Mouse (Mus musculus): ENCODE data around the gene Adm. TPM values are rescaled to one million over a fixed set of nuclear protein-coding genes. Genes with fewer than 3 reads are reported as not detected.

The Adm gene
- polyA plus RNA-seq, 1 experiment: not detected

- no peak overlapping the region for H3K4me3 ChIP-seq (replicated peaks; ENCODE audit: control insufficient read depth, low read depth, low read length)
- H3K4me1 ChIP-seq (ENCODE audit: control insufficient read depth, insufficient read depth, low read length): no peaks in the 10 kb centered on the region; the same call in 1 of the 2 replicates
- no peak overlapping the region for H3K27ac ChIP-seq (ENCODE audit: control insufficient read depth, insufficient read depth, low read depth, low read length, poor library complexity)
- WGBS: 32% methylated on average over 3 of the region's 3 CpGs
- no peak for TF ChIP-seq POLR2A (IDR thresholded peaks at IDR 0.05; ENCODE audit: borderline replicate concordance, control insufficient read depth, low read depth, low read length)
- no peak for TF ChIP-seq CTCF (IDR thresholded peaks at IDR 0.05; ENCODE audit: control insufficient read depth, insufficient read depth, low read length)
Measured at GRCm38 (mm10) chr7:110658378-110658928, 31.0 kb downstream of the Adm start.

- no peaks in the 10 kb centered on the region for H3K4me1 ChIP-seq (ENCODE audit: control insufficient read depth, insufficient read depth, low read length)
- TF ChIP-seq POLR2A (IDR thresholded peaks at IDR 0.05; ENCODE audit: borderline replicate concordance, control insufficient read depth, low read depth, low read length) (no peak), CTCF (IDR thresholded peaks at IDR 0.05; ENCODE audit: control insufficient read depth, insufficient read depth, low read length) (no peak)
- H3K27ac ChIP-seq (ENCODE audit: control insufficient read depth, insufficient read depth, low read depth, low read length, poor library complexity): no peak overlapping the region
- WGBS: 75% methylated on average over 5 of the region's 5 CpGs
- no peak overlapping the region for H3K4me3 ChIP-seq (replicated peaks; ENCODE audit: control insufficient read depth, low read depth, low read length)
Measured at GRCm38 (mm10) chr7:110666537-110666936, 39.1 kb downstream of the Adm start.

- no peak for TF ChIP-seq CTCF (IDR thresholded peaks at IDR 0.05; ENCODE audit: control insufficient read depth, insufficient read depth, low read length)
- TF ChIP-seq POLR2A (IDR thresholded peaks at IDR 0.05; ENCODE audit: borderline replicate concordance, control insufficient read depth, low read depth, low read length): no peak
- WGBS: 83% methylated on average over 6 of the region's 6 CpGs
- Histone ChIP-seq H3K27ac (ENCODE audit: control insufficient read depth, insufficient read depth, low read depth, low read length, poor library complexity) (no peak overlapping the region), H3K4me3 (replicated peaks; ENCODE audit: control insufficient read depth, low read depth, low read length) (no peak overlapping the region), H3K4me1 (ENCODE audit: control insufficient read depth, insufficient read depth, low read length) (no peaks in the 10 kb centered on the region)
Measured at GRCm38 (mm10) chr7:110668247-110668646, 40.8 kb downstream of the Adm start.

- WGBS: 40% methylated on average over 5 of the region's 5 CpGs
- no peak for TF ChIP-seq CTCF (IDR thresholded peaks at IDR 0.05; ENCODE audit: control insufficient read depth, insufficient read depth, low read length)
- no peak for TF ChIP-seq POLR2A (IDR thresholded peaks at IDR 0.05; ENCODE audit: borderline replicate concordance, control insufficient read depth, low read depth, low read length)
- no peaks in the 10 kb centered on the region for H3K4me1 ChIP-seq (ENCODE audit: control insufficient read depth, insufficient read depth, low read length)
- H3K27ac ChIP-seq (ENCODE audit: control insufficient read depth, insufficient read depth, low read depth, low read length, poor library complexity): no peak overlapping the region
- no peak overlapping the region for H3K4me3 ChIP-seq (replicated peaks; ENCODE audit: control insufficient read depth, low read depth, low read length)
Measured at GRCm38 (mm10) chr7:110668756-110669155, 41.3 kb downstream of the Adm start.

GRCm38 (mm10) chr7:110671121-110671680 is 43.7 kb downstream of the Adm start:
- Histone ChIP-seq H3K27ac (ENCODE audit: control insufficient read depth, insufficient read depth, low read depth, low read length, poor library complexity) (no peak overlapping the region), H3K4me1 (ENCODE audit: control insufficient read depth, insufficient read depth, low read length) (no peaks in the 10 kb centered on the region), H3K4me3 (replicated peaks; ENCODE audit: control insufficient read depth, low read depth, low read length) (no peak overlapping the region)
- no peak for TF ChIP-seq CTCF (IDR thresholded peaks at IDR 0.05; ENCODE audit: control insufficient read depth, insufficient read depth, low read length)
- no peak for TF ChIP-seq POLR2A (IDR thresholded peaks at IDR 0.05; ENCODE audit: borderline replicate concordance, control insufficient read depth, low read depth, low read length)
- WGBS: 56% methylated on average over 6 of the region's 6 CpGs

Other genes starting within 250 kb of the Adm start
- gene Sbf2, start 12.7 kb upstream of the Adm start, polyA plus RNA-seq (2011; ENCODE audit: insufficient read depth, insufficient read length, low replicate concordance, missing spikeins): 3.4 and 11.1 TPM in 2 replicates
- 25.5 and 36.5 TPM in 2 replicates for gene Ampd3, start 140.5 kb downstream of the Adm start, polyA plus RNA-seq (2011; ENCODE audit: insufficient read depth, insufficient read length, low replicate concordance, missing spikeins)
- 24.6 and 29.9 TPM in 2 replicates for gene Rnf141, start 216.8 kb downstream of the Adm start, polyA plus RNA-seq (2011; ENCODE audit: insufficient read depth, insufficient read length, low replicate concordance, missing spikeins)
- 4.1 TPM in 1 of 2 replicates, not detected in the other for gene Lyve1, start 235.6 kb downstream of the Adm start, polyA plus RNA-seq (2011; ENCODE audit: insufficient read depth, insufficient read length, low replicate concordance, missing spikeins)